Mouse (Mus musculus): ENCODE results near the gene Glis3. TPM values are rescaled to one million over a fixed set of nuclear protein-coding genes. Genes with fewer than 3 reads are reported as not detected.
A peak's percentile ranks its signal among the peaks of the same experiment; 100 is the strongest.

Glis3 gene
- polyA plus RNA-seq, 1 experiment from 2014 or later: 0.93 TPM

DNA sequence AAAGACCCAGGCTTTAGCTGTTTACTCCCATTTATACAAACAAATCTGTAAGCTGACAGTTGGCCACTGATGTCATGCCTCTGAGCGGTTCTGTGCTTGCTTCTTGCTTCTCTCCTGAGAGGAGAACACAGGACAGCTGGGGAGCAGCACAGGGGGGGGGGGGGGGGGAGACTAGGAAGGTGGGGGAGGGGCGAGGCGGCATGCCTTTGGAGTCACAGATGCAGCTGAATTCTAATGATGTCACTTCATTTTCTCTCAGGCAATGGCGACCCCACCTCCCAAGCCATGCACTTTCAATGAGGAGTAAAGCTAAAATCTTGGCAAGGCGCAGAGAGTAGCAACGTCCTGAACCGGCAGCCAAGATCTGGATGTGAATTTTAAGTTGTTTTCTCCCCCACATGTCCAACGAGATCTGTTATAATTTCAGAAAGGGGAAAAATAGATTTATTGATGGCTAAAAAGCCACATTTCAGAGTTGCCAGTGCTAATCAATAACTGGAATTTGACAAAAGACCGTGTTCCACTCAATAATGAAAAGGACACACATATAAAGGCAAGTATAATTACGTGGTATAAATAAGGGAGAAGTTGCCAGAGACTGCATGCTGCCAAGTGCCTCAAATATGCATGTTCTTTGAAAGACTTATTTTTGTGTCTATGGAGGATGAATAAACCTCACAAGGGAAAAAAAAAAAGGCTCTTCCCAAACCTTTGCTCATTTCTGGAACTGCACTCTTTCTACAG, 297.5 kb downstream of the Glis3 start:
- Histone ChIP-seq H3K27me3 (no peaks in the 10 kb centered on the region), H3K4me1 (replicated peaks) (peaks cover 18% of the 10 kb centered on the region), H3K4me2 (no peak overlapping the region), H3K27ac (replicated peaks) (peak overlapping the region; percentile 11; the same call in 1 of the 2 replicates), H3K36me3 (no peaks in the 10 kb centered on the region), H3K4me3 (no peak overlapping the region), H3K9ac (no peak overlapping the region), H3K9me3 (no peaks in the 10 kb centered on the region)
- peak; percentile 81 for ATAC-seq (ENCODE audit: low read depth)
- 26% methylated on average over 10 of the region's 10 CpGs for WGBS

GRCm38 (mm10) chr19:28381441-28381840, 298.4 kb downstream of the Glis3 start:
- H3K27ac ChIP-seq (replicated peaks): no peak overlapping the region
- no peaks in the 10 kb centered on the region for H3K9me3 ChIP-seq
- WGBS: 42% methylated on average over 9 of the region's 9 CpGs
- ATAC-seq (ENCODE audit: low read depth): no peak
- no peak overlapping the region for H3K9ac ChIP-seq
- H3K4me3 ChIP-seq: no peak overlapping the region
- no peak overlapping the region for H3K4me2 ChIP-seq
- no peaks in the 10 kb centered on the region for H3K27me3 ChIP-seq
- H3K36me3 ChIP-seq: no peaks in the 10 kb centered on the region
- peaks cover 18% of the 10 kb centered on the region for H3K4me1 ChIP-seq (replicated peaks)

GRCm38 (mm10) chr19:28380691-28381262, 299.1 kb downstream of the Glis3 start:
- Histone ChIP-seq H3K27me3 (no peaks in the 10 kb centered on the region), H3K36me3 (no peaks in the 10 kb centered on the region), H3K4me1 (replicated peaks) (peaks cover 18% of the 10 kb centered on the region), H3K27ac (replicated peaks) (no peak overlapping the region), H3K4me3 (no peak overlapping the region), H3K9me3 (no peaks in the 10 kb centered on the region), H3K9ac (no peak overlapping the region), H3K4me2 (no peak overlapping the region)
- no peak for ATAC-seq (ENCODE audit: low read depth)
- WGBS: 53% methylated on average over 9 of the region's 9 CpGs

DNA sequence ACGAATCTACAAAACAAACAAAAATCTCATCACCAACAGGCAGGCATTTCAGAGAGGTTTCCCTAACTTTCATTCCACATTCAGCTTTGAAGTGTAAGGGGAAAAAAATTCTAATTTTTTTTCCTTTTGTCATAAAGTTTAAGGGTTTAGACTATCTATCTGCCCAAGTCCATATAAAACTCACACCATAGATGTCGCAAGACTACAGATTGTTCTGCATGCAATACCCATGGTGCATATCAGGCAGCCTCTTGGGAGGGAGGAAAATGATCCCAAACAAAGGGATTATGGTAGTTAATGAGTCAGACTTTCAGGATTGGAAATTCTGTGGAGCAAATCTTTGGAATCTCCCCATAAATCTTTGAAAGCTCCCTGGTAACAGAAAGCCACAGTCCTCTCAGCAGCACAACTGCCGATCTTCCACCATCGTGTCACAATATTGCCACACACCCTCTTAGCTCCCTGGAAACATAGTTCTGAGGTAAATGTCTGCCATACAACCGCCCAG, 302.0 kb downstream of the Glis3 start:
- ATAC-seq (ENCODE audit: low read depth): no peak
- WGBS: 71% methylated on average over 5 of the region's 5 CpGs
- peaks cover 15% of the 10 kb centered on the region for H3K4me1 ChIP-seq (replicated peaks)
- H3K9me3 ChIP-seq: no peaks in the 10 kb centered on the region
- H3K27ac ChIP-seq (replicated peaks): no peak overlapping the region
- H3K27me3 ChIP-seq: no peaks in the 10 kb centered on the region
- no peak overlapping the region for H3K9ac ChIP-seq
- H3K4me3 ChIP-seq: no peak overlapping the region
- H3K36me3 ChIP-seq: no peaks in the 10 kb centered on the region
- H3K4me2 ChIP-seq: no peak overlapping the region

DNA sequence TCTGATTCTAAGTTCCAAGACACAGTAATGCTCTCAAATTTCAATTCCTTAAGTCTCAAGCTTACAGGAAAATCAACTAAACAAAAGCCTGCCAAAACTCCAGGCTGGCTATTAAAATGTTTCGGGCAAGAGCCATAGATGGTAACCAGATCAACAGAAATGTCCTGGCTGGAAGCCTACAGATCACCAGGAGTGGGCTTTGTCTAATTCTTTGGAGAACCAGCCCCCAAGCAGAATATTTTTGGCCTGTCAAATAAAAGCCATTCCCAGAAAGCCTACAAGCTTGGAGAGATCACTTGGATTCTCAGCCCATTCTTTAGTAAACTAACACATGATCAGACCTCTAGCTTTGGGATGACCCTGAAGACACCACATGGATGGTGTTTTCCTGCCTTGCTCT, 303.5 kb downstream of the Glis3 start:
- Histone ChIP-seq H3K4me1 (replicated peaks) (peaks cover under 1% of the 10 kb centered on the region; the same call in 1 of the 2 replicates), H3K27me3 (no peaks in the 10 kb centered on the region), H3K9me3 (no peaks in the 10 kb centered on the region), H3K27ac (replicated peaks) (no peak overlapping the region), H3K4me3 (no peak overlapping the region), H3K9ac (no peak overlapping the region), H3K4me2 (no peak overlapping the region), H3K36me3 (no peaks in the 10 kb centered on the region)
- no peak for ATAC-seq (ENCODE audit: low read depth)
- WGBS: 85% methylated on average over 1 of the region's 1 CpGs

- 87% methylated on average over 2 of the region's 2 CpGs for WGBS
- Histone ChIP-seq H3K4me3 (no peak overlapping the region), H3K27me3 (no peaks in the 10 kb centered on the region), H3K27ac (replicated peaks) (no peak overlapping the region), H3K4me1 (replicated peaks) (no peaks in the 10 kb centered on the region), H3K4me2 (no peak overlapping the region), H3K36me3 (no peaks in the 10 kb centered on the region), H3K9me3 (no peaks in the 10 kb centered on the region), H3K9ac (no peak overlapping the region)
- ATAC-seq (ENCODE audit: low read depth): no peak
Measured at GRCm38 (mm10) chr19:28375746-28376145, 304.1 kb downstream of the Glis3 start.

- Histone ChIP-seq H3K4me1 (replicated peaks) (no peaks in the 10 kb centered on the region), H3K27me3 (no peaks in the 10 kb centered on the region), H3K9ac (no peak overlapping the region), H3K4me3 (no peak overlapping the region), H3K27ac (replicated peaks) (no peak overlapping the region), H3K36me3 (no peaks in the 10 kb centered on the region), H3K4me2 (no peak overlapping the region), H3K9me3 (no peaks in the 10 kb centered on the region)
- ATAC-seq (ENCODE audit: low read depth): no peak
- 17% methylated on average over 2 of the region's 2 CpGs for WGBS
Measured at GRCm38 (mm10) chr19:28374524-28374923, 305.4 kb downstream of the Glis3 start.

DNA sequence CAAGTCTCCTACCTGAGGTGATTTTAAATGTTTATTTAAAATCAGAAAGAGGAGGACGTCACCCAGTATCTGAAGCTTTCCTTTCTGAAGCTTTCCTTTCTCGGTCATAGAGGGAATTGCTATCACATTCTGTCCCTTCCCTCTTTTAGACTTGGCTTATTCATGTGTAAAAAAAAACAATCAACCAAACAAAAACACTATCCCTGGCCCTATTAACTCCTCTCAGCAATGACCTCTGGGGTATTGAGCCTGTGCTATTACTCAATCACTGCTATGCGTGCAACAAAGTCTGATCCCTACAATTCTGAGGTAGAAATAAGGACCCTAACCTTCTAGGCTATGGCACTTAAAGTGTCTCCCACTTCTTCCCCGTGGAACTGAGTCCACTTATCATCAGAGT, 311.7 kb downstream of the Glis3 start:
- Histone ChIP-seq H3K4me1 (replicated peaks) (no peaks in the 10 kb centered on the region), H3K9me3 (no peaks in the 10 kb centered on the region), H3K9ac (no peak overlapping the region), H3K4me3 (no peak overlapping the region), H3K4me2 (no peak overlapping the region), H3K27me3 (no peaks in the 10 kb centered on the region), H3K27ac (replicated peaks) (no peak overlapping the region), H3K36me3 (no peaks in the 10 kb centered on the region)
- 66% methylated on average over 4 of the region's 4 CpGs for WGBS
- no peak for ATAC-seq (ENCODE audit: low read depth)

DNA sequence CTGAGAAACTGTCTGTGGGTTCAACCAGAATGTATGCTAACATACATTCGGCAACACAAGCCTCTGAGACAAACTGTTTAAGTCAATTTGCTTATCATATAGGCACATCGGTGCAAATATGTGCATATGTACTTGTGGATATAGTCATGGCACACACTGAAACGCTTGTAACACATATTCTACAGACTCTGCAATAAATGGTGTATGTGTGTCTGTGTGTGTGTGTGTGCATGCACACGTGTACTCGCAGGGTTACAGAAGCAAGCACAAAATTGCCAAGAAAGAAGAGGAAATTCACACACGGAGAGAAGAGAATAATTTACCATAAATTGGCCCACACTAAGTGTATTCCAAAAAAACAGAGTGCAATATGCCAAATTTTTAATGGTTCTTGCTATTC, 312.6 kb downstream of the Glis3 start:
- 92% methylated on average over 6 of the region's 6 CpGs for WGBS
- H3K4me2 ChIP-seq: no peak overlapping the region
- H3K27ac ChIP-seq (replicated peaks): no peak overlapping the region
- H3K4me1 ChIP-seq (replicated peaks): no peaks in the 10 kb centered on the region
- H3K9ac ChIP-seq: no peak overlapping the region
- H3K9me3 ChIP-seq: no peaks in the 10 kb centered on the region
- H3K27me3 ChIP-seq: no peaks in the 10 kb centered on the region
- no peak for ATAC-seq (ENCODE audit: low read depth)
- no peak overlapping the region for H3K4me3 ChIP-seq
- H3K36me3 ChIP-seq: no peaks in the 10 kb centered on the region

DNA sequence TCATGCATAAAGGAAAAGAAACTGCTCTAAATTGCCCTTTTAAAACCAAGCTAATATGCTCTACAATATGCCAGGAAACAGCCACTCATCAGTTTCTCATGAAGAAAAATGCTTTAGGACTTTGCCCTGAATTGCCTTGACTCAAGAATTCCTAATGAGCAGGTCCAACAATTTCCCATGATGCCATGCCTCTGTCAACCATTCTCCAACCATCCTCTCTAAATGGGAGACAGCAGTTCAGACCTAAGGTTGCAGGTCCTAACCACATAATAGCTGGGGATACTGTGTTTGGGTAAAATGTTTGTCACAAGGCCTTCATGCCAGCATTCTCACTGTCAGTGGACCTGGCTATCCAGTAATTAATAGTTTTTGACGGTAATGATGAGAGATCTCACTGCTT, 313.1 kb downstream of the Glis3 start:
- no peaks in the 10 kb centered on the region for H3K36me3 ChIP-seq
- no peaks in the 10 kb centered on the region for H3K27me3 ChIP-seq
- 79% methylated on average over 1 of the region's 1 CpGs for WGBS
- no peak overlapping the region for H3K27ac ChIP-seq (replicated peaks)
- no peak overlapping the region for H3K4me2 ChIP-seq
- H3K9me3 ChIP-seq: no peaks in the 10 kb centered on the region
- no peaks in the 10 kb centered on the region for H3K4me1 ChIP-seq (replicated peaks)
- no peak for ATAC-seq (ENCODE audit: low read depth)
- no peak overlapping the region for H3K9ac ChIP-seq
- no peak overlapping the region for H3K4me3 ChIP-seq

DNA sequence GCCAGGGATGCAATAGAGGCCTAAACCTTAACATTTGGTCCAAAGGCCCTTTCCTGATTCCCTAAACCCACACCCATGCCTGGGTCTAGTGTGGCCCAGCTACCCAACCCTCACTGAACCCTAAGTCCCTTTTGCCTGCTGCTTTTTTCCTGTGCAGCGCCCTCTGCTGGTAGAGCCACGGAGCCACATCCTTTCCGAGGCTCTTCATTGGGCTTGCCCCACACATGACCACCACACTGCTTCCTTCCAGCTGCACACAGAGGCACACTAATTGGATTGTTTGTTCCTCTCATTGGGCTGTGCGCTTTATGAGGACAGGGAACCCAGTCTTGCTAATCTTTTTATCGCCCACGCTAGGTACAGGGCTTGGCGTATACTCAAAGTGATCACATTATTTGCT, 314.0 kb downstream of the Glis3 start:
- H3K4me2 ChIP-seq: no peak overlapping the region
- no peaks in the 10 kb centered on the region for H3K27me3 ChIP-seq
- 37% methylated on average over 7 of the region's 7 CpGs for WGBS
- H3K9ac ChIP-seq: no peak overlapping the region
- H3K36me3 ChIP-seq: no peaks in the 10 kb centered on the region
- ATAC-seq (ENCODE audit: low read depth): no peak; the same call in 1 of the 2 replicates
- H3K27ac ChIP-seq (replicated peaks): no peak overlapping the region
- H3K4me3 ChIP-seq: no peak overlapping the region
- no peaks in the 10 kb centered on the region for H3K9me3 ChIP-seq
- no peaks in the 10 kb centered on the region for H3K4me1 ChIP-seq (replicated peaks)

DNA sequence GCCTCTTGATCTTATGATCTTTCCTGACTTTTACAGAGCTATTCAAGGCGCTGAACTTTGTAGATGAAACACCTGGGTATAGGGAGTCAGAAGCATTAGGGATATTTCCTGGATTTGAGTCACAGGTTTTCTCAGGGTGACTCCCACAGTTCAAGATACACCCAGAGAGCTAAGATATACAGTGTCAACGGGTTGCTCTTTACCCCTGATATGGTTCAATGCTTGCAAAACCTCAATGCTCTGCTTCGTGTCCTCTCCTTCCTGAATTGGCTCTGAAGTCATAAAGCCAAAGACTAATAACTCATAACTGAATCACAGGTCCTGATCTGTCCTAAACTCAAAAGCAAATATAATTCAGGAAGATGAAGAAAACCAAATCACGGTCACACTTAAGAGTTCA, 319.0 kb downstream of the Glis3 start:
- no peaks in the 10 kb centered on the region for H3K9me3 ChIP-seq
- no peak overlapping the region for H3K4me2 ChIP-seq
- H3K9ac ChIP-seq: no peak overlapping the region
- H3K36me3 ChIP-seq: no peaks in the 10 kb centered on the region
- no peaks in the 10 kb centered on the region for H3K27me3 ChIP-seq
- peaks cover 6% of the 10 kb centered on the region; the same call in 1 of the 2 replicates for H3K4me1 ChIP-seq (replicated peaks)
- no peak overlapping the region for H3K4me3 ChIP-seq
- ATAC-seq (ENCODE audit: low read depth): no peak
- no peak overlapping the region for H3K27ac ChIP-seq (replicated peaks)
- WGBS: 92% methylated on average over 4 of the region's 4 CpGs
